Mouse (Mus musculus): ENCODE results near the gene Tas2r125.
"Not testable (repeated sequence)": the region's sequence is repeated elsewhere in the genome, so short reads cannot be mapped to it uniquely, and the experiment has no call there.

Gene Tas2r125

GRCm38 (mm10) chr6:132909351-132909750, at the start of gene Tas2r125:
Tas2r125 (plus strand) TSS chr6:132909651.
- H3K27me3 ChIP-seq (ENCODE audit: insufficient read depth, low read length) = no peaks in the 10 kb centered on the region
- H3K4me3 ChIP-seq (replicated peaks; ENCODE audit: low read length) = no peak within 1 kb of the TSS
- H3K9me3 ChIP-seq (ENCODE audit: low read length) = no peaks in the 10 kb centered on the region
- no peaks in the 10 kb centered on the region for H3K36me3 ChIP-seq (ENCODE audit: insufficient read depth, low read length)
- TF ChIP-seq POU5F1 (IDR thresholded peaks at IDR 0.05; ENCODE audit: borderline replicate concordance, low read length) (no peak), NANOG (IDR thresholded peaks at IDR 0.05; ENCODE audit: borderline replicate concordance, low read length) (no peak), CTCF (conservative IDR thresholded peaks at IDR 0.05; ENCODE audit: low read length) (no peak)
- H3K4me1 ChIP-seq (replicated peaks; ENCODE audit: low read depth, low read length) = no peaks in the 10 kb centered on the region

GRCm38 (mm10) chr6:132867708-132868107, 41.7 kb upstream of the Tas2r125 start, which contains the start of gene Tas2r110:
Tas2r110 (plus strand) TSS chr6:132868008.
- H3K36me3 ChIP-seq (ENCODE audit: insufficient read depth, low read length) = no peaks in the 10 kb centered on the region
- H3K4me1 ChIP-seq (replicated peaks; ENCODE audit: low read depth, low read length) = no peaks in the 10 kb centered on the region
- H3K27me3 ChIP-seq (ENCODE audit: insufficient read depth, low read length) = no peaks in the 10 kb centered on the region
- H3K9me3 ChIP-seq (ENCODE audit: low read length) = no peaks in the 10 kb centered on the region
- no peak within 1 kb of the TSS for H3K4me3 ChIP-seq (replicated peaks; ENCODE audit: low read length)
- TF ChIP-seq CTCF (conservative IDR thresholded peaks at IDR 0.05; ENCODE audit: low read length) (no peak), POU5F1 (IDR thresholded peaks at IDR 0.05; ENCODE audit: borderline replicate concordance, low read length) (no peak), NANOG (IDR thresholded peaks at IDR 0.05; ENCODE audit: borderline replicate concordance, low read length) (no peak)

- Histone ChIP-seq H3K4me3 (replicated peaks; ENCODE audit: low read length) (no peak within 1 kb of the TSS), H3K27me3 (ENCODE audit: insufficient read depth, low read length) (no peaks in the 10 kb centered on the region), H3K9me3 (ENCODE audit: low read length) (no peaks in the 10 kb centered on the region), H3K36me3 (ENCODE audit: insufficient read depth, low read length) (no peaks in the 10 kb centered on the region), H3K4me1 (replicated peaks; ENCODE audit: low read depth, low read length) (no peaks in the 10 kb centered on the region)
- TF ChIP-seq CTCF (conservative IDR thresholded peaks at IDR 0.05; ENCODE audit: low read length) = no peak
- no peak for TF ChIP-seq POU5F1 (IDR thresholded peaks at IDR 0.05; ENCODE audit: borderline replicate concordance, low read length)
- TF ChIP-seq NANOG (IDR thresholded peaks at IDR 0.05; ENCODE audit: borderline replicate concordance, low read length) = no peak
These were observed 16.7 kb upstream of the Tas2r125 start, which contains the start of gene Tas2r113 for GRCm38 (mm10) chr6:132892711-132893110. Tas2r113 (plus strand) TSS chr6:132893011.

GRCm38 (mm10) chr6:132941376-132941775, 31.9 kb downstream of the Tas2r125 start:
- not testable (repeated sequence) for H3K36me3 ChIP-seq (ENCODE audit: insufficient read depth, low read length); H3K4me3 ChIP-seq (replicated peaks; ENCODE audit: low read length); H3K4me1 ChIP-seq (replicated peaks; ENCODE audit: low read depth, low read length); H3K27me3 ChIP-seq (ENCODE audit: insufficient read depth, low read length)
- peaks cover 19% of the 10 kb centered on the region for H3K9me3 ChIP-seq (ENCODE audit: low read length)

- TF ChIP-seq CTCF (conservative IDR thresholded peaks at IDR 0.05; ENCODE audit: low read length) (no peak), NANOG (IDR thresholded peaks at IDR 0.05; ENCODE audit: borderline replicate concordance, low read length) (no peak), POU5F1 (IDR thresholded peaks at IDR 0.05; ENCODE audit: borderline replicate concordance, low read length) (no peak)
- no peak within 1 kb of the TSS for H3K4me3 ChIP-seq (replicated peaks; ENCODE audit: low read length)
- H3K27me3 ChIP-seq (ENCODE audit: insufficient read depth, low read length) = no peaks in the 10 kb centered on the region
- H3K36me3 ChIP-seq (ENCODE audit: insufficient read depth, low read length) = no peaks in the 10 kb centered on the region
- H3K9me3 ChIP-seq (ENCODE audit: low read length) = no peaks in the 10 kb centered on the region
- no peaks in the 10 kb centered on the region for H3K4me1 ChIP-seq (replicated peaks; ENCODE audit: low read depth, low read length)
These were observed 41.4 kb downstream of the Tas2r125 start, which contains the start of gene Tas2r129 for GRCm38 (mm10) chr6:132950802-132951201. Tas2r129 (plus strand) TSS chr6:132951102.

GRCm38 (mm10) chr6:132957819-132958218, 48.4 kb downstream of the Tas2r125 start, which contains the start of gene Tas2r131:
Tas2r131 (minus strand) TSS chr6:132957919.
- TF ChIP-seq CTCF (conservative IDR thresholded peaks at IDR 0.05; ENCODE audit: low read length) = no peak
- TF ChIP-seq NANOG (IDR thresholded peaks at IDR 0.05; ENCODE audit: borderline replicate concordance, low read length) = no peak
- TF ChIP-seq POU5F1 (IDR thresholded peaks at IDR 0.05; ENCODE audit: borderline replicate concordance, low read length) = no peak
- H3K36me3 ChIP-seq (ENCODE audit: insufficient read depth, low read length) = no peaks in the 10 kb centered on the region
- H3K9me3 ChIP-seq (ENCODE audit: low read length) = no peaks in the 10 kb centered on the region
- H3K4me1 ChIP-seq (replicated peaks; ENCODE audit: low read depth, low read length) = no peaks in the 10 kb centered on the region
- H3K27me3 ChIP-seq (ENCODE audit: insufficient read depth, low read length) = no peaks in the 10 kb centered on the region
- H3K4me3 ChIP-seq (replicated peaks; ENCODE audit: low read length) = no peak within 1 kb of the TSS

All from E14TG2a.4 (cell line).